17 mouse cellular contexts compared by ENCODE assay signal in genomic region chr2:57793519-57794296, GRCm38 (mm10).
DNase-seq lines count a peak whose midpoint lies in the region; ATAC-seq and TF ChIP-seq lines count a peak whose summit lies in the region.
"Had no signal": no experiment of that assay in that cellular context is flagged by ENCODE, and none has a peak within 500 bp of the region (broad histone marks: within the 10 kb centered on the region; RNA-seq: fewer than 3 reads in every experiment).

No protein-coding gene starts in this region.

- H3K4me1 ChIP-seq in forebrain, embryonic 14.5 days (ENCODE audit: control insufficient read depth, insufficient read depth, low read length): peaks cover 2% of the 10 kb centered on the region; the same call in 1 of the 2 replicates
- no peaks in the 10 kb centered on the region for H3K4me1 ChIP-seq in forebrain, embryonic 12.5 days
- H3K4me1 ChIP-seq in midbrain, embryonic 13.5 days (replicated peaks): no peaks in the 10 kb centered on the region; the same call in 1 of the 2 replicates
- H3K4me1 ChIP-seq in midbrain, embryonic 10.5 days: no peaks in the 10 kb centered on the region
- 0 out of 2 replicates have a peak, but pooled peaks cover 5% of the 10 kb centered on the region for H3K4me1 ChIP-seq in forebrain, postnatal 0 days (ENCODE audit: insufficient read depth)
- H3K4me1 ChIP-seq in intestine, embryonic 16.5 days (ENCODE audit: control insufficient read depth, insufficient read depth, low read length): no peaks in the 10 kb centered on the region
- H3K4me1 ChIP-seq: embryonic facial prominence, embryonic 10.5 days; heart, embryonic 12.5 days; intestine, embryonic 15.5 days had no signal

- H3K4me3 ChIP-seq in forebrain, embryonic 14.5 days (ENCODE audit: low read depth, low read length): no peak overlapping the region
- no peak overlapping the region for H3K4me3 ChIP-seq in forebrain, embryonic 12.5 days (replicated peaks)
- H3K4me3 ChIP-seq in midbrain, embryonic 13.5 days (replicated peaks): no peak overlapping the region
- H3K4me3 ChIP-seq in midbrain, embryonic 10.5 days: no peak overlapping the region
- no peak overlapping the region for H3K4me3 ChIP-seq in forebrain, postnatal 0 days (ENCODE audit: low read depth, low read length)
- no peak overlapping the region for H3K4me3 ChIP-seq in intestine, embryonic 16.5 days (ENCODE audit: low read length)
- H3K4me3 ChIP-seq: embryonic facial prominence, embryonic 10.5 days; heart, embryonic 12.5 days; hindbrain, embryonic 10.5 days; intestine, embryonic 15.5 days had no signal

- no peaks in the 10 kb centered on the region for H3K27me3 ChIP-seq in forebrain, embryonic 14.5 days (replicated peaks; ENCODE audit: control insufficient read depth, insufficient read depth, low read length)
- no peaks in the 10 kb centered on the region for H3K27me3 ChIP-seq in forebrain, embryonic 12.5 days
- no peaks in the 10 kb centered on the region for H3K27me3 ChIP-seq in midbrain, embryonic 13.5 days
- no peaks in the 10 kb centered on the region for H3K27me3 ChIP-seq in midbrain, embryonic 10.5 days (ENCODE audit: low read depth, poor library complexity, severe bottlenecking)
- no peaks in the 10 kb centered on the region for H3K27me3 ChIP-seq in forebrain, postnatal 0 days (ENCODE audit: insufficient read depth, low read length)
- H3K27me3 ChIP-seq in intestine, embryonic 16.5 days (replicated peaks; ENCODE audit: control insufficient read depth, insufficient read depth, low read length): no peaks in the 10 kb centered on the region
- H3K27me3 ChIP-seq: heart, embryonic 12.5 days; intestine, embryonic 15.5 days had no signal

- H3K36me3 ChIP-seq in forebrain, embryonic 14.5 days (ENCODE audit: control insufficient read depth, insufficient read depth, low read length): no peaks in the 10 kb centered on the region
- H3K36me3 ChIP-seq in forebrain, embryonic 12.5 days (replicated peaks): no peaks in the 10 kb centered on the region
- H3K36me3 ChIP-seq in midbrain, embryonic 13.5 days: no peaks in the 10 kb centered on the region
- no peaks in the 10 kb centered on the region for H3K36me3 ChIP-seq in midbrain, embryonic 10.5 days
- no peaks in the 10 kb centered on the region for H3K36me3 ChIP-seq in forebrain, postnatal 0 days (ENCODE audit: insufficient read depth)
- no peaks in the 10 kb centered on the region for H3K36me3 ChIP-seq in intestine, embryonic 16.5 days (ENCODE audit: control insufficient read depth, insufficient read depth, low read length)
- H3K36me3 ChIP-seq: embryonic facial prominence, embryonic 10.5 days; heart, embryonic 12.5 days; hindbrain, embryonic 10.5 days; intestine, embryonic 15.5 days had no signal

- no peaks in the 10 kb centered on the region for H3K9me3 ChIP-seq in forebrain, embryonic 14.5 days (replicated peaks; ENCODE audit: control insufficient read depth, low read length)
- H3K9me3 ChIP-seq in forebrain, embryonic 12.5 days: no peaks in the 10 kb centered on the region
- no peaks in the 10 kb centered on the region for H3K9me3 ChIP-seq in midbrain, embryonic 13.5 days
- no peaks in the 10 kb centered on the region for H3K9me3 ChIP-seq in midbrain, embryonic 10.5 days (replicated peaks)
- no peaks in the 10 kb centered on the region for H3K9me3 ChIP-seq in forebrain, postnatal 0 days (ENCODE audit: low read length)
- no peaks in the 10 kb centered on the region for H3K9me3 ChIP-seq in intestine, embryonic 16.5 days (ENCODE audit: control insufficient read depth, low read length)
- H3K9me3 ChIP-seq: embryonic facial prominence, embryonic 10.5 days; heart, embryonic 12.5 days; hindbrain, embryonic 10.5 days; intestine, embryonic 15.5 days had no signal

- no peak overlapping the region for H3K27ac ChIP-seq in forebrain, embryonic 14.5 days (ENCODE audit: low read depth, low read length)
- no peak overlapping the region for H3K27ac ChIP-seq in forebrain, embryonic 12.5 days
- H3K27ac ChIP-seq in midbrain, embryonic 13.5 days: no peak overlapping the region
- no peak overlapping the region for H3K27ac ChIP-seq in midbrain, embryonic 10.5 days (replicated peaks)
- H3K27ac ChIP-seq in forebrain, postnatal 0 days (ENCODE audit: low read depth, low read length): no peak overlapping the region
- no peak overlapping the region for H3K27ac ChIP-seq in intestine, embryonic 16.5 days (ENCODE audit: low read length)
- H3K27ac ChIP-seq: embryonic facial prominence, embryonic 10.5 days; hindbrain, embryonic 10.5 days; intestine, embryonic 15.5 days had no signal

- peak; percentile 40 for DNase-seq in forebrain, embryonic 14.5 days (ENCODE audit: low spot score)
- no peak for DNase-seq in midbrain, embryonic 10.5 days (ENCODE audit: low spot score)
- peak; percentile 6 for DNase-seq in forebrain, postnatal 0 days
- no peak for DNase-seq in lung, postnatal 4 days
- DNase-seq: adrenal gland, postnatal 14 days; cerebellum, adult 2 months; cerebellum, postnatal 10 days; gastrocnemius, postnatal 14 days had no signal

- no peak overlapping the region for H3K9ac ChIP-seq in forebrain, embryonic 14.5 days (ENCODE audit: low read length)
- H3K9ac ChIP-seq in forebrain, embryonic 12.5 days: no peak overlapping the region
- no peak overlapping the region for H3K9ac ChIP-seq in midbrain, embryonic 13.5 days (replicated peaks)
- no peak overlapping the region for H3K9ac ChIP-seq in forebrain, postnatal 0 days
- H3K9ac ChIP-seq in intestine, embryonic 16.5 days (ENCODE audit: low read depth, low read length): no peak overlapping the region
- H3K9ac ChIP-seq: heart, embryonic 12.5 days; intestine, embryonic 15.5 days had no signal

- 63% methylated on average over 8 of the region's 8 CpGs for WGBS in forebrain, embryonic 14.5 days
- WGBS in forebrain, embryonic 12.5 days: 69% methylated on average over 8 of the region's 8 CpGs
- 61% methylated on average over 8 of the region's 8 CpGs for WGBS in midbrain, embryonic 13.5 days
- WGBS in midbrain, embryonic 10.5 days: 76% methylated on average over 8 of the region's 8 CpGs
- WGBS in forebrain, postnatal 0 days: 50% methylated on average over 8 of the region's 8 CpGs
- whole genome bisulfite sequencing in intestine, embryonic 16.5 days: 78% methylated on average over 8 of the region's 8 CpGs

- H3K4me2 ChIP-seq in forebrain, embryonic 14.5 days (ENCODE audit: low read length): no peak overlapping the region
- no peak overlapping the region for H3K4me2 ChIP-seq in forebrain, embryonic 12.5 days
- H3K4me2 ChIP-seq in midbrain, embryonic 13.5 days (replicated peaks): no peak overlapping the region
- no peak overlapping the region for H3K4me2 ChIP-seq in forebrain, postnatal 0 days (ENCODE audit: low read depth)
- H3K4me2 ChIP-seq in intestine, embryonic 16.5 days (ENCODE audit: low read depth, low read length): no peak overlapping the region
- H3K4me2 ChIP-seq: heart, embryonic 12.5 days; intestine, embryonic 15.5 days had no signal

- ATAC-seq in forebrain, embryonic 14.5 days: 0 out of 2 replicates have a peak, but pooled peaks have one; percentile 37
- no peak for ATAC-seq in forebrain, embryonic 12.5 days (ENCODE audit: low FRiP score)
- ATAC-seq in midbrain, embryonic 13.5 days: peak; percentile 45; the same call in 1 of the 2 replicates
- ATAC-seq in forebrain, postnatal 0 days: peak; percentile 78; the same call in 1 of the 2 replicates
- ATAC-seq in intestine, embryonic 16.5 days: no peak
- ATAC-seq: activated CD4-positive, CD25-positive, alpha-beta regulatory T cell, adult 4 months; intestine, embryonic 15.5 days; Patski had no signal

- no peak for TF ChIP-seq CTCF in forebrain, postnatal 0 days (IDR thresholded peaks at IDR 0.05; ENCODE audit: low read depth)

Comparison
In these comparisons a context has a peak if more than half of its experiments do, and no peak if none do; other contexts are left out.
1. ATAC-seq: peak in forebrain, embryonic 14.5 days (single experiment), midbrain, embryonic 13.5 days (single experiment) and forebrain, postnatal 0 days (single experiment); none in forebrain, embryonic 12.5 days (single experiment) and intestine, embryonic 16.5 days (single experiment).
2. DNase-seq: peak in forebrain, embryonic 14.5 days (single experiment) and forebrain, postnatal 0 days (single experiment); none in midbrain, embryonic 10.5 days (single experiment) and lung, postnatal 4 days (0 of 2).